Mouse (Mus musculus) E14TG2a.4 (cell line): Measurements from ENCODE around the gene Mgmt.

Experiments used
- CTCF ChIP-seq: conservative IDR thresholded peaks from 2 replicates; pipeline ENCODE4 v1.5.1; 2014; ENCODE audit warnings: low read length
- NANOG ChIP-seq: IDR thresholded peaks from 2 replicates; pipeline ENCODE4 v1.6.1; 2014; ENCODE audit warnings: borderline replicate concordance, low read length, mixed read lengths

DNA sequence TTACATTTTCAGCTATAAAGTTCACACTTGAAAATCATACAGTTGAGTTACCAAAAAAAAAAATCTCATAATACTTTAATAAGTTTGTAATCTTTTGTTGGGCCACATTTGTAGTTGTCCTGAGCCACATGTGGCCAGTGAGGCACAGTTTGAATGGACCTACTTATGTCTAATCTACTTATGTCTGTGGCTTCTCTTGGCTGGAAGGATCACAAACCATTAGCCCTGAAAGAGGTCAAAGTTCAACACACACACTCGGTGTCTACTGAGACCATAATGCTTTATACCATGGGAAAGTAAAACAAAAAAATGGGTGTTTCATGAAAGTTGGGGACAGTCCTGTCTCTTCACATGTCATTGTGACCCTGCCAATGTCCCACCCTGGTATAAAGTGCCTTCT, 3.1 kb downstream of the Mgmt start:
- TF ChIP-seq CTCF: no peak
- no peak for TF ChIP-seq NANOG
